Comparison of ENCODE assay signal across 8 mouse cellular contexts in the genomic region with DNA sequence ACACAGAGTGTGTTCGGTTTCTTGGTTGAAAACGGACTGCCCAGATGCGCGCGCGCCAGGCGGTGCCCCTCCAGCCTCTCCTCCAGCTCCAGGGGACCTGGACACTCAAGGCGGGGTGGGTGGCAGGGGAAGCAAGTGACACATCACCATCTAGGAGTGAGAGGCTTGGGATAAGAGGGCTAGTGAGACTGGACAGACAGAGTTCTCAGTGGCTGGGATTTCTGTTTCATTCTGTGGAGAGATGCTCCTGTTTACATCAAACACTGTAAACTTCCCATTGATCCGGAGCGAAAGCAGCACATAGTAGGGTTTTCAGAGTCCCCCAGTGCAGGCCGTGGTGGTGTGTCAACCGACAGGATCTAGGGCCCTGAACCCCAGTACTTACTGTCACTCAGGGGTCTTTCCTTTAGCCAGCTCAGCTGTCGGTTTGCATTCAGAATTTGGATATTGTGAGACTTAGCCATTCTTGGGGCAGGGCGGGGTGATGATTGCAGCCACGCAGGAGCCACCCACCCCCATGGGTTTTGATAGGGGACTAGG. TPM values are rescaled to one million over a fixed set of nuclear protein-coding genes. Genes with fewer than 3 reads are reported as not detected.
DNase-seq lines count a peak whose midpoint lies in the region; ATAC-seq and TF ChIP-seq lines count a peak whose summit lies in the region.

No protein-coding gene starts in this region.

- H3K4me3 ChIP-seq in kidney, adult 2 months (ENCODE audit: insufficient read depth, low read depth, low read length): peak overlapping the region; percentile 86
- H3K4me3 ChIP-seq in cortical plate, adult 2 months (ENCODE audit: insufficient read depth, low read length): peak overlapping the region; percentile 80
- peak overlapping the region; percentile 86 for H3K4me3 ChIP-seq in hindbrain, embryonic 12.5 days
- H3K4me3 ChIP-seq in midbrain, embryonic 12.5 days: peak overlapping the region; percentile 83

- TF ChIP-seq CTCF in kidney, adult 2 months (conservative IDR thresholded peaks at IDR 0.05; ENCODE audit: insufficient read depth, insufficient read length, low read depth, low read length): no peak
- no peak for TF ChIP-seq CTCF in cortical plate, adult 2 months (IDR thresholded peaks at IDR 0.05; ENCODE audit: extremely low read depth, insufficient read depth, low read length)

- ATAC-seq in hindbrain, embryonic 12.5 days (ENCODE audit: low FRiP score): no peak
- no peak for ATAC-seq in midbrain, embryonic 12.5 days (ENCODE audit: low FRiP score, low read depth)

- H3K4me2 ChIP-seq in hindbrain, embryonic 12.5 days (replicated peaks): peak overlapping the region; percentile 99
- H3K4me2 ChIP-seq in midbrain, embryonic 12.5 days (replicated peaks): peak overlapping the region; percentile 99

- no peaks in the 10 kb centered on the region for H3K27me3 ChIP-seq in kidney, adult 2 months (replicated peaks; ENCODE audit: control insufficient read depth, insufficient read depth, low read length)
- H3K27me3 ChIP-seq in hindbrain, embryonic 12.5 days: peaks cover 35% of the 10 kb centered on the region
- peaks cover 33% of the 10 kb centered on the region for H3K27me3 ChIP-seq in midbrain, embryonic 12.5 days

- H3K27ac ChIP-seq in kidney, adult 2 months (ENCODE audit: insufficient read depth, low read depth, low read length): no peak overlapping the region
- no peak overlapping the region; the same call in 1 of the 2 replicates for H3K27ac ChIP-seq in cortical plate, adult 2 months (ENCODE audit: insufficient read depth, low read length)
- H3K27ac ChIP-seq in hindbrain, embryonic 12.5 days: no peak overlapping the region
- H3K27ac ChIP-seq in midbrain, embryonic 12.5 days (replicated peaks): no peak overlapping the region

- H3K4me1 ChIP-seq in kidney, adult 2 months (ENCODE audit: control insufficient read depth, insufficient read depth, low read length): no peaks in the 10 kb centered on the region
- H3K4me1 ChIP-seq in cortical plate, adult 2 months (ENCODE audit: control insufficient read depth, insufficient read depth, low read length): peaks cover 3% of the 10 kb centered on the region; the same call in 1 of the 2 replicates
- peaks cover 25% of the 10 kb centered on the region for H3K4me1 ChIP-seq in hindbrain, embryonic 12.5 days
- H3K4me1 ChIP-seq in midbrain, embryonic 12.5 days: peaks cover 27% of the 10 kb centered on the region

- WGBS in kidney, adult 2 months: 30% methylated on average over 15 of the region's 15 CpGs
- WGBS in hindbrain, embryonic 12.5 days: 24% methylated on average over 15 of the region's 15 CpGs
- WGBS in midbrain, embryonic 12.5 days: 22% methylated on average over 15 of the region's 15 CpGs

- H3K36me3 ChIP-seq in kidney, adult 2 months (ENCODE audit: control insufficient read depth, insufficient read depth, low read length): no peaks in the 10 kb centered on the region
- peaks cover 5% of the 10 kb centered on the region for H3K36me3 ChIP-seq in hindbrain, embryonic 12.5 days
- peaks cover 3% of the 10 kb centered on the region; the same call in 1 of the 2 replicates for H3K36me3 ChIP-seq in midbrain, embryonic 12.5 days

- intact Hi-C loops in left cerebral cortex, postnatal 25 days (cut with DNase I): no loop called here

- peak overlapping the region; percentile 81 for H3K9ac ChIP-seq in hindbrain, embryonic 12.5 days
- peak overlapping the region; percentile 78 for H3K9ac ChIP-seq in midbrain, embryonic 12.5 days (replicated peaks)

- TF ChIP-seq POLR2A in kidney, adult 2 months (IDR thresholded peaks at IDR 0.05; ENCODE audit: low read depth, low read length): no peak
- no peak for TF ChIP-seq POLR2A in cortical plate, adult 2 months (IDR thresholded peaks at IDR 0.05; ENCODE audit: extremely low read depth, insufficient read depth, low read length)

- no peaks in the 10 kb centered on the region for H3K9me3 ChIP-seq in hindbrain, embryonic 12.5 days (replicated peaks)
- no peaks in the 10 kb centered on the region for H3K9me3 ChIP-seq in midbrain, embryonic 12.5 days

- no peak for DNase-seq in kidney, adult 2 months
- DNase-seq in kidney, postnatal 36 days: no peak
- no peak for DNase-seq in left cerebral cortex, postnatal 25 days (ENCODE audit: low spot score in 2 of 2)
- no peak for DNase-seq in left cerebral cortex, adult 9 months (ENCODE audit: low spot score in 2 of 2)
- no peak for DNase-seq in urinary bladder, postnatal 36 days (ENCODE audit: low spot score in 2 of 2)

RNA-seq across cellular contexts. Expression of a gene that starts 0.9 kb away (rescaled TPM):
- polyA plus RNA-seq in kidney, adult 2 months (2012; rRNA removed): 18.3 and 19.1 TPM in 2 replicates
- 34.9 and 38.0 TPM in 2 replicates for polyA plus RNA-seq in cortical plate, adult 2 months (2012; rRNA removed)
- polyA plus RNA-seq in hindbrain, embryonic 12.5 days (2016; fragmentation: Nextera tagmentation; extraction: Ambion mirVana): 30.3 and 32.1 TPM in 2 replicates
- 30.7 and 32.4 TPM in 2 replicates for polyA plus RNA-seq in midbrain, embryonic 12.5 days (2016; fragmentation: Nextera tagmentation; extraction: Ambion mirVana)
- total RNA-seq in left cerebral cortex, postnatal 25 days (2021): 10 to 100 TPM; 40.3 to 42.6 TPM

RNA-seq across cellular contexts. Expression of a gene that starts 1.6 kb away (rescaled TPM):
- 0.14 and 0.18 TPM in 2 replicates for polyA plus RNA-seq in kidney, adult 2 months (2012; rRNA removed)
- polyA plus RNA-seq in cortical plate, adult 2 months (2012; rRNA removed): 0.08 TPM in 2 replicates
- 0.12 and 0.16 TPM in 2 replicates for polyA plus RNA-seq in hindbrain, embryonic 12.5 days (2016; fragmentation: Nextera tagmentation; extraction: Ambion mirVana)
- 0.11 and 0.26 TPM in 2 replicates for polyA plus RNA-seq in midbrain, embryonic 12.5 days (2016; fragmentation: Nextera tagmentation; extraction: Ambion mirVana)
- under 1 TPM; 0.48 TPM for total RNA-seq in left cerebral cortex, postnatal 25 days (2021)

RNA-seq across cellular contexts. Expression of a gene that starts 30.9 kb away (rescaled TPM):
- 170 and 255 TPM in 2 replicates for polyA plus RNA-seq in kidney, adult 2 months (2012; rRNA removed)
- 123 and 129 TPM in 2 replicates for polyA plus RNA-seq in cortical plate, adult 2 months (2012; rRNA removed)
- 41.0 and 43.9 TPM in 2 replicates for polyA plus RNA-seq in hindbrain, embryonic 12.5 days (2016; fragmentation: Nextera tagmentation; extraction: Ambion mirVana)
- polyA plus RNA-seq in midbrain, embryonic 12.5 days (2016; fragmentation: Nextera tagmentation; extraction: Ambion mirVana): 40.4 and 43.5 TPM in 2 replicates
- total RNA-seq in left cerebral cortex, postnatal 25 days (2021): 10 to 100 TPM; 69.2 to 73.8 TPM

RNA-seq across cellular contexts. Expression of a gene that starts 49.4 kb away (rescaled TPM):
- polyA plus RNA-seq in kidney, adult 2 months (2012; rRNA removed): 0.25 and 0.33 TPM in 2 replicates
- polyA plus RNA-seq in cortical plate, adult 2 months (2012; rRNA removed): 0.25 and 0.40 TPM in 2 replicates
- 0.66 TPM in 1 of 2 replicates, not detected in the other for polyA plus RNA-seq in hindbrain, embryonic 12.5 days (2016; fragmentation: Nextera tagmentation; extraction: Ambion mirVana)
- polyA plus RNA-seq in midbrain, embryonic 12.5 days (2016; fragmentation: Nextera tagmentation; extraction: Ambion mirVana): 0.11 and 0.55 TPM in 2 replicates
- total RNA-seq in left cerebral cortex, postnatal 25 days (2021): under 1 TPM; 0.23 to 0.53 TPM
